ENCODE assay signal across 8 mouse cellular contexts in genomic region chr11:20132955-20133562, GRCm38 (mm10). TPM values are rescaled to one million over a fixed set of nuclear protein-coding genes. Genes with fewer than 3 reads are reported as not detected.
DNase-seq lines count a peak whose midpoint lies in the region; ATAC-seq and TF ChIP-seq lines count a peak whose summit lies in the region.

No protein-coding gene starts in this region.

- H3K9me3 ChIP-seq in hindbrain, embryonic 10.5 days = no peaks in the 10 kb centered on the region
- H3K9me3 ChIP-seq in hindbrain, embryonic 13.5 days = no peaks in the 10 kb centered on the region
- no peaks in the 10 kb centered on the region for H3K9me3 ChIP-seq in intestine, embryonic 16.5 days (ENCODE audit: control insufficient read depth, low read length)

- WGBS in hindbrain, embryonic 10.5 days = 51% methylated on average over 12 of the region's 12 CpGs
- 50% methylated on average over 12 of the region's 12 CpGs for WGBS in hindbrain, embryonic 13.5 days
- WGBS in intestine, embryonic 16.5 days = 41% methylated on average over 11 of the region's 12 CpGs

- H3K9ac ChIP-seq in hindbrain, embryonic 13.5 days = no peak overlapping the region
- H3K9ac ChIP-seq in intestine, embryonic 16.5 days (ENCODE audit: low read depth, low read length) = no peak overlapping the region

- H3K27ac ChIP-seq in hindbrain, embryonic 10.5 days = no peak overlapping the region
- H3K27ac ChIP-seq in hindbrain, embryonic 13.5 days = no peak overlapping the region
- H3K27ac ChIP-seq in gastrocnemius, adult 2 months = peak overlapping the region; percentile 71; the same call in 1 of the 2 replicates
- no peak overlapping the region for H3K27ac ChIP-seq in intestine, embryonic 16.5 days (ENCODE audit: low read length)

- H3K4me2 ChIP-seq in hindbrain, embryonic 13.5 days = no peak overlapping the region
- H3K4me2 ChIP-seq in intestine, embryonic 16.5 days (ENCODE audit: low read depth, low read length) = peak overlapping the region; percentile 26; the same call in 1 of the 2 replicates

- H3K27me3 ChIP-seq in hindbrain, embryonic 10.5 days (ENCODE audit: insufficient read depth, poor library complexity, severe bottlenecking) = no peaks in the 10 kb centered on the region
- no peaks in the 10 kb centered on the region for H3K27me3 ChIP-seq in hindbrain, embryonic 13.5 days
- H3K27me3 ChIP-seq in intestine, embryonic 16.5 days (replicated peaks; ENCODE audit: control insufficient read depth, insufficient read depth, low read length) = no peaks in the 10 kb centered on the region

- H3K4me3 ChIP-seq in hindbrain, embryonic 10.5 days = no peak overlapping the region
- H3K4me3 ChIP-seq in hindbrain, embryonic 13.5 days = no peak overlapping the region
- H3K4me3 ChIP-seq in gastrocnemius, adult 2 months = peak overlapping the region; percentile 71
- 0 out of 2 replicates have a peak overlapping the region, but pooled peaks have one; percentile 4 for H3K4me3 ChIP-seq in intestine, embryonic 16.5 days (ENCODE audit: low read length)

- intact Hi-C loops in gastrocnemius, adult 2 months (cut with DNase I) = loop anchor here (1.0 to 10.0 kb wide), 4 partner anchors 69 to 268 kb away; partner anchors contain the start of genes Cep68, Rab1a and Slc1a4
- intact Hi-C loops in left cerebral cortex, postnatal 14 days (cut with DNase I) = loop anchor here (5.0 kb wide), 2 partner anchors 69 to 269 kb away; partner anchors contain the start of gene Rab1a

- no peaks in the 10 kb centered on the region for H3K36me3 ChIP-seq in hindbrain, embryonic 10.5 days
- H3K36me3 ChIP-seq in hindbrain, embryonic 13.5 days = no peaks in the 10 kb centered on the region
- H3K36me3 ChIP-seq in intestine, embryonic 16.5 days (ENCODE audit: control insufficient read depth, insufficient read depth, low read length) = no peaks in the 10 kb centered on the region

- peak; percentile 86 for TF ChIP-seq CTCF in gastrocnemius, adult 2 months (IDR thresholded peaks at IDR 0.05)

- no peaks in the 10 kb centered on the region for H3K4me1 ChIP-seq in hindbrain, embryonic 10.5 days (replicated peaks)
- H3K4me1 ChIP-seq in hindbrain, embryonic 13.5 days (replicated peaks) = no peaks in the 10 kb centered on the region
- 0 out of 2 replicates have a peak, but pooled peaks cover 2% of the 10 kb centered on the region for H3K4me1 ChIP-seq in intestine, embryonic 16.5 days (ENCODE audit: control insufficient read depth, insufficient read depth, low read length)

- no peak for ATAC-seq in hindbrain, embryonic 13.5 days (ENCODE audit: low FRiP score)
- ATAC-seq in intestine, embryonic 16.5 days = peak; percentile 62
- peak; percentile 98 for ATAC-seq in megakaryocyte-erythroid progenitor cell, adult 5-6 weeks (replicated peaks; ENCODE audit: low FRiP score, low TSS enrichment, poor library complexity, severe bottlenecking)

- peak; percentile 53 for DNase-seq in hindbrain, embryonic 10.5 days (ENCODE audit: low spot score)
- peak; percentile 68 to 75 for DNase-seq in cerebellum, postnatal 36 days
- DNase-seq in gastrocnemius, adult 2 months = peak; percentile 77
- peak; percentile 86 to 87 for DNase-seq in left cerebral cortex, postnatal 14 days (ENCODE audit: low spot score in 2 of 2)
- DNase-seq in spleen, adult 18-20 months = peak; percentile 54 to 80

RNA-seq across cellular contexts. Expression of gene Actr2, which starts 20.3 kb away (rescaled TPM):
- polyA plus RNA-seq in hindbrain, embryonic 10.5 days (2016; fragmentation: Nextera tagmentation; extraction: Ambion mirVana) = 104 and 111 TPM in 2 replicates
- 177 and 179 TPM in 2 replicates for polyA plus RNA-seq in hindbrain, embryonic 13.5 days (2015; fragmentation: Nextera tagmentation; extraction: Ambion mirVana)
- 10 to 100 TPM; 35.8 to 44.1 TPM for total RNA-seq in gastrocnemius, adult 2 months (2021)
- 113 and 120 TPM in 2 replicates for polyA plus RNA-seq in intestine, embryonic 16.5 days (2015; fragmentation: Nextera tagmentation; extraction: Ambion mirVana)
- 100 to 1,000 TPM; 293 to 298 TPM for total RNA-seq in left cerebral cortex, postnatal 14 days (2021)
- 87.7 and 120 TPM in 2 replicates for total RNA-seq in megakaryocyte-erythroid progenitor cell, adult 5-6 weeks (2014; fragmentation: Nextera tagmentation)
- 176 and 182 TPM in 2 replicates for total RNA-seq in megakaryocyte-erythroid progenitor cell, adult 5-6 weeks (2017)

Comparison
In these comparisons a context has a peak if more than half of its experiments do, and no peak if none do; other contexts are left out.
1. H3K4me3 ChIP-seq: peak in gastrocnemius, adult 2 months (single experiment) and intestine, embryonic 16.5 days (single experiment); none in hindbrain, embryonic 10.5 days (single experiment) and hindbrain, embryonic 13.5 days (single experiment).
2. Peak in every context shown above with its lines, with median percentiles within 50 percentile points of each other: DNase-seq.